8 mouse cellular contexts compared by ENCODE assay signal in genomic region chr2:25224492-25224765, GRCm38 (mm10). TPM values are rescaled to one million over a fixed set of nuclear protein-coding genes. Genes with fewer than 3 reads are reported as not detected.
DNase-seq lines count a peak whose midpoint lies in the region; ATAC-seq and TF ChIP-seq lines count a peak whose summit lies in the region.

TSS of gene Tubb4b (minus strand) at chr2:25224702.

- no peaks in the 10 kb centered on the region for H3K27me3 ChIP-seq in lung, embryonic 14.5 days (ENCODE audit: insufficient read depth, low read length)
- H3K27me3 ChIP-seq in heart, embryonic 10.5 days (ENCODE audit: insufficient read depth, poor library complexity, severe bottlenecking) = 0 out of 2 replicates have a peak, but pooled peaks cover 3% of the 10 kb centered on the region
- H3K27me3 ChIP-seq in midbrain, embryonic 16.5 days (ENCODE audit: control insufficient read depth, insufficient read depth, low read depth, low read length) = no peaks in the 10 kb centered on the region

- 0% methylated on average over 17 of the region's 17 CpGs for WGBS in lung, embryonic 14.5 days
- 0% methylated on average over 17 of the region's 17 CpGs for WGBS in heart, embryonic 10.5 days
- WGBS in midbrain, embryonic 16.5 days = 0% methylated on average over 17 of the region's 17 CpGs

- peak within 1 kb of the TSS; percentile 81 for H3K4me2 ChIP-seq in lung, embryonic 14.5 days
- H3K4me2 ChIP-seq in midbrain, embryonic 16.5 days (ENCODE audit: low read length) = peak within 1 kb of the TSS; percentile 97

- peak within 1 kb of the TSS; percentile 98 for H3K27ac ChIP-seq in lung, embryonic 14.5 days (ENCODE audit: low read depth)
- H3K27ac ChIP-seq in heart, embryonic 10.5 days = peak within 1 kb of the TSS; percentile 93
- peak within 1 kb of the TSS; percentile 97 for H3K27ac ChIP-seq in midbrain, embryonic 16.5 days (ENCODE audit: low read length)

- peak within 1 kb of the TSS; percentile 91 for H3K4me3 ChIP-seq in lung, embryonic 14.5 days (ENCODE audit: low read depth, low read length)
- peak within 1 kb of the TSS; percentile 82 for H3K4me3 ChIP-seq in heart, embryonic 10.5 days
- H3K4me3 ChIP-seq in midbrain, embryonic 16.5 days (ENCODE audit: low read depth, low read length) = peak within 1 kb of the TSS; percentile 84

- H3K4me1 ChIP-seq in lung, embryonic 14.5 days (ENCODE audit: insufficient read depth) = 0 out of 2 replicates have a peak, but pooled peaks cover 5% of the 10 kb centered on the region
- H3K4me1 ChIP-seq in heart, embryonic 10.5 days = peaks cover 38% of the 10 kb centered on the region
- peaks cover 15% of the 10 kb centered on the region for H3K4me1 ChIP-seq in midbrain, embryonic 16.5 days (ENCODE audit: control insufficient read depth, insufficient read depth, low read length)

- ATAC-seq in lung, embryonic 14.5 days (ENCODE audit: insufficient read depth) = no peak
- ATAC-seq in common myeloid progenitor, adult 5-6 weeks (replicated peaks; ENCODE audit: low read depth, poor library complexity, severe bottlenecking) = no peak
- no peak for ATAC-seq in midbrain, embryonic 16.5 days

- H3K9me3 ChIP-seq in lung, embryonic 14.5 days (ENCODE audit: low read depth, low read length) = no peaks in the 10 kb centered on the region
- H3K9me3 ChIP-seq in heart, embryonic 10.5 days = no peaks in the 10 kb centered on the region
- no peaks in the 10 kb centered on the region for H3K9me3 ChIP-seq in midbrain, embryonic 16.5 days (replicated peaks; ENCODE audit: control insufficient read depth, low read length, poor library complexity, severe bottlenecking)

- TF ChIP-seq CTCF in lung, embryonic 14.5 days (IDR thresholded peaks at IDR 0.05; ENCODE audit: low read depth) = peak; percentile 52

- no peak for DNase-seq in lung, embryonic 14.5 days
- no peak for DNase-seq in lung, postnatal 25 days (ENCODE audit: low spot score)
- DNase-seq in heart, embryonic 10.5 days (ENCODE audit: low spot score) = no peak
- no peak for DNase-seq in layer of hippocampus, postnatal 36 days
- DNase-seq in cerebellum, adult 9-11 months = no peak
- no peak for DNase-seq in urinary bladder, postnatal 14 days (ENCODE audit: low spot score)

- H3K9ac ChIP-seq in lung, embryonic 14.5 days = peak within 1 kb of the TSS; percentile 77
- peak within 1 kb of the TSS; percentile 86 for H3K9ac ChIP-seq in midbrain, embryonic 16.5 days (ENCODE audit: low read depth, low read length)

- peaks cover 17% of the 10 kb centered on the region for H3K36me3 ChIP-seq in lung, embryonic 14.5 days (ENCODE audit: insufficient read depth)
- peaks cover 17% of the 10 kb centered on the region for H3K36me3 ChIP-seq in heart, embryonic 10.5 days
- no peaks in the 10 kb centered on the region for H3K36me3 ChIP-seq in midbrain, embryonic 16.5 days (ENCODE audit: control insufficient read depth, insufficient read depth, low read length)

RNA-seq across cellular contexts. Expression of gene Tubb4b, which starts in this region (rescaled TPM):
- 593 and 610 TPM in 2 replicates for polyA plus RNA-seq in lung, embryonic 14.5 days (2014; fragmentation: Nextera tagmentation; extraction: Ambion mirVana)
- total RNA-seq in common myeloid progenitor, adult 5-6 weeks (2017) = 486 and 513 TPM in 2 replicates
- polyA plus RNA-seq in heart, embryonic 10.5 days (2016; fragmentation: Nextera tagmentation; extraction: Ambion mirVana) = 544 and 610 TPM in 2 replicates
- 100 to 1,000 TPM; 309 to 323 TPM for total RNA-seq in layer of hippocampus, postnatal 36 days (2021)
- polyA plus RNA-seq in midbrain, embryonic 16.5 days (2015; fragmentation: Nextera tagmentation; extraction: Ambion mirVana) = 366 and 421 TPM in 2 replicates
